Mouse (Mus musculus): ENCODE results near the gene Krt79.

DNA sequence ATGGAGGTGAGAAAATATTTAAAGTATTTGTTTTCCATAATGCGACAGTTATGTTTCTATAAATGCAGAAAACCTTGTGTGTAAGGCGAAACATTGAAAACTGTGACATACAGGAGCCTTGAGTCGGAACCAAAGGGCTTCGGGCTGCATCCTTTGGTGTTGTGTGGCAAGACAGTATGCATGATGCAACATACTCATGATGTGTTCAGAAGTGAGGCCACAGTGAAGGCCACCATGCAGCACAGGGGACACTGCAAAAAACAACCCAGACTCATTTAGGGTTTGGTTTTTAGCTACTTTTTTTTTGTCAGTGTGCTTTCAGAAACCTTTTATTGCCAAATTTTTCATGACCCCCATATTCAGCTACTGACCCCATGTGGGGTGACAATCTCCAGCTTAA, 44.9 kb downstream of the Krt79 start:
- TF ChIP-seq USF1 (IDR thresholded peaks at IDR 0.05; ENCODE audit: low read depth, low read length): no peak
- TF ChIP-seq CTCF (conservative IDR thresholded peaks at IDR 0.05 in 1 of 2, IDR thresholded peaks at IDR 0.05 in 1 of 2; ENCODE audit: low read depth in 2 of 2, low read length in 2 of 2): no peak
- TF ChIP-seq SMC3 (IDR thresholded peaks at IDR 0.05; ENCODE audit: low read depth, low read length): no peak
